Mouse (Mus musculus): ENCODE data around the gene Kmt2a.

DNA sequence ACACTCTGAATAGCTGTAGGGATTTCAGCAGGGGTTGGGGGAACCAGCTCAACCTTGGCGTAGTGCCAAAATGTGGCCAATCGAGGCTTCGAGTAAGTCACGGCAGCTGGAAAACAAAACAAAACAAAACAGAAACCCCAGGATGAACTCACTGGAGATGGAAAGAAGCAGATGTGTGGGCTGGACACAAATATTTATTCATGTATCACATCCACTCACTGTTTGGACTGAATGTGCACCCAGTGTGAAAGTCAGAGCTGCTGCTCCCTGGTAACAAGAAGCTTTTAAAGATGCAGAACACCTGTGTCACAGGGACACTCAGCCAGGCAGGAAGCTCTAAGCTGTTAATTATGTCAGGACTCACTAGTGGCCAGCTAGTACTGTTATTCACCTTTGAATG is 33.6 kb upstream of the Kmt2a start:
- no peak for TF ChIP-seq CTCF (IDR thresholded peaks at IDR 0.05; ENCODE audit: control insufficient read depth, insufficient read depth, insufficient replicate concordance, low read depth, low read length)
- TF ChIP-seq POLR2A (IDR thresholded peaks at IDR 0.05; ENCODE audit: control insufficient read depth, low read depth, low read length) = no peak
